Mouse (Mus musculus) adrenal gland, postnatal 0 days (tissue): Measurements from ENCODE around the gene Gm42688. TPM values are rescaled to one million over a fixed set of nuclear protein-coding genes. Genes with fewer than 3 reads are reported as not detected.

Experiments used
- microRNA-seq: library from miRNA; unstranded; fragments of <30 nt; microRNA quantifications from one replicate; pipeline ENCODE4, GENCODE M21; 2016; ENCODE audit warnings: borderline replicate concordance; ENCODE audit not compliant: insufficient number of aligned reads
- polyA plus RNA-seq: library from polyadenylated mRNA; unstranded; fragments of >200 nt; fragmentation: Nextera tagmentation; extraction: Ambion mirVana; gene quantifications from 2 replicates; pipeline ENCODE4 v1.2.1, GENCODE M21; 2015

The Gm42688 gene
- 2.5 and 5.4 TPM in 2 replicates for polyA plus RNA-seq

GRCm38 (mm10) chr6:83101316-83101687 is at the start of gene Gm42688, which contains the start of gene Ccdc142:
TSS of gene Gm42688 (plus strand) at chr6:83101617.
TSS of gene Ccdc142 (plus strand) at chr6:83101601.

DNA sequence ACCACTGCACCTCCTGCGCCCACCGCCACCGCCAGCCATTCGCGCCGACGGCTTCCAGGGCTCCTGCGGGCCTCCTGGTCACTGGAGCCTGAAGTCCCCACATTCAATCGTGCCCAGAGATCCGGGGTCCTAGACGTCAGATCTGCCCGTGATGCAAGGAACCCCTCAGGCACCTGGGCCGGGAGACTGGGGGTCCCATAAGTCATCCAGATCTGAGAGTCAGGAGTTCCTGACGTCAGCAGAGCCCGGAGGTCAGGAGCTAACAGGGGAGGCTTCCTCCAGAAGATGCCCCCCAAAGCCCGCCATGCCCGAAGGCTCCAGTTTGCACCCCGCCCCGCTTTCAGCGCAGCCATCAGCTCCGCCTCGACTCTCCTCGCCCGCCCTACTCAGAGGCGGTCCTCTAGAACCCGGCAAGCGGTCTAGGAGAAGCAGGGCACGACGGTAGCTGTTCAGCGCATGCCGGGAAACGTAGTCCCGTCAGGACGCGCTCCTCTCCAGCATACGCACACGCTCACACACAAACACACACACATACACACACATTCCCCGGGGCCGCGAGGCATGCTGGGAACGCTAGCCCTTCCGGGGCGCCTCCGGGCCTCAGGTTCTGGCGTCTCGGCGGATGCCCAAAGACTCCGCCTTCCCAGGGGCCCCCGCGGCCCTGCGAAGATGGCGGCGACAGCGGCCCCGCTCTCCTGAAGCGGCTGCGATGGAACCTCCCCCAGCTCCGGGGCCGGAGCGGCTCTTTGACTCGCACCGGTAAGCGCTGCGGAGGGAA is 47.2 kb upstream of the Gm42688 start, which contains the start of gene Aup1:
Gene Aup1 (plus strand): TSS at position 448 of the 778 bp plus-strand sequence.

GRCm38 (mm10) chr6:83054871-83055431 is 46.5 kb upstream of the Gm42688 start, which contains the start of gene Htra2:
TSS of gene Htra2 (minus strand) at chr6:83055273.

GRCm38 (mm10) chr6:83057790-83058189 is 43.6 kb upstream of the Gm42688 start, which contains the start of gene Dqx1:
TSS of gene Dqx1 (plus strand) at chr6:83057844.

DNA sequence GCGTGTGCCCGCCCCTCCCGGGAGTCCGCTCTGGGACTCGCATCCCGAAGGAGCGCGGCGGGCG is 31.3 kb upstream of the Gm42688 start, which contains the start of gene Tlx2:
Gene Tlx2 (minus strand): TSS at position 47 of the 64 bp plus-strand sequence.

GRCm38 (mm10) chr6:83077630-83078323 is 23.6 kb upstream of the Gm42688 start, which contains the start of gene Pcgf1:
TSS of gene Pcgf1 (plus strand) at chr6:83077869.

GRCm38 (mm10) chr6:83086121-83087035 is 15.0 kb upstream of the Gm42688 start, which contains the start of gene Lbx2:
TSS of gene Lbx2 (plus strand) at chr6:83086367.

DNA sequence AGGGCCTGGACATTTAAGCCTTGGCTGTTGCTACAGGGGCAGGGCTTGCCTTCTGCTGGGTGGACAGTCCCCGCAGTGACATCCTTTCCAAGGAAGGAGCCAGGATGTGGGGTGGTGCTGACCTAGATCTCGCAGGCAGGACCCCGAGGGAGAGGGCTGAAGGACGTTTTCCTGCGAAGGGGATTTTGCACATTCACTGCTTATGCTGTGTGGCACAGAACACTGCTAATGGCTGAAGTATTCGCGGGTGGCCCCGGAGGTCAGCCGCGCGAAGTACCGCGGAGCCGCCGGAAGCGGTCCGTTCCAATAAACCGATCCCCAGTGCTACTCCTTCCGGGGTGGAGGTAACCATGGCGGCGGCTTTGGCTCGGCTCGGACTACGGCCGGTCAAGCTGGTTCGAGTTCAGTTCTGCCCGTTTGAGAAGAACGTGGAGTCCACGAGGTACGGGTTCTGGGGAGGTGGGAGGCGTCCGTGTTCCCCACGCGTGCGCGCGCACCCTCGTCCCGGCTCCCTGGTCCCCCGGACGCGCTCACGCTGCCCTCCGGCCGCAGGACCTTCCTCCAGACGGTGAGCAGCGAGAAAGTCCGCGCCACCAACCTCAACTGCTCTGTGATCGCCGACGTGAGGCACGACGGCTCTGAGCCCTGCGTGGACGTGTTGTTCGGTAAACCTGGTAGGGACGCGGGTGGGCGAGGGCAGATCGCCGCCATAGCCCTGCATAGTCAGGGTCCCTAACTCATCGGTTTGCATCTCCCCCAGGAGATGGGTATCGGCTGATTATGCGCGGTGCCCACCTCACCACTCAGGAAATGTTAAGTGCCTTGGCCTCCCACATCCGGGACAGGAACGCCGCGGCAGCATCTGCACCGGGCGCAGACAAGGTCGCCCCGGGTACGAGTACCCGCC is 7.6 kb downstream of the Gm42688 start, which contains the start of gene Mrpl53:
Gene Mrpl53 (plus strand): TSS at position 279 of the 907 bp plus-strand sequence.

GRCm38 (mm10) chr6:83115011-83115671 is 13.7 kb downstream of the Gm42688 start, which contains the start of gene Mogs:
TSS of gene Mogs (plus strand) at chr6:83115496.

DNA sequence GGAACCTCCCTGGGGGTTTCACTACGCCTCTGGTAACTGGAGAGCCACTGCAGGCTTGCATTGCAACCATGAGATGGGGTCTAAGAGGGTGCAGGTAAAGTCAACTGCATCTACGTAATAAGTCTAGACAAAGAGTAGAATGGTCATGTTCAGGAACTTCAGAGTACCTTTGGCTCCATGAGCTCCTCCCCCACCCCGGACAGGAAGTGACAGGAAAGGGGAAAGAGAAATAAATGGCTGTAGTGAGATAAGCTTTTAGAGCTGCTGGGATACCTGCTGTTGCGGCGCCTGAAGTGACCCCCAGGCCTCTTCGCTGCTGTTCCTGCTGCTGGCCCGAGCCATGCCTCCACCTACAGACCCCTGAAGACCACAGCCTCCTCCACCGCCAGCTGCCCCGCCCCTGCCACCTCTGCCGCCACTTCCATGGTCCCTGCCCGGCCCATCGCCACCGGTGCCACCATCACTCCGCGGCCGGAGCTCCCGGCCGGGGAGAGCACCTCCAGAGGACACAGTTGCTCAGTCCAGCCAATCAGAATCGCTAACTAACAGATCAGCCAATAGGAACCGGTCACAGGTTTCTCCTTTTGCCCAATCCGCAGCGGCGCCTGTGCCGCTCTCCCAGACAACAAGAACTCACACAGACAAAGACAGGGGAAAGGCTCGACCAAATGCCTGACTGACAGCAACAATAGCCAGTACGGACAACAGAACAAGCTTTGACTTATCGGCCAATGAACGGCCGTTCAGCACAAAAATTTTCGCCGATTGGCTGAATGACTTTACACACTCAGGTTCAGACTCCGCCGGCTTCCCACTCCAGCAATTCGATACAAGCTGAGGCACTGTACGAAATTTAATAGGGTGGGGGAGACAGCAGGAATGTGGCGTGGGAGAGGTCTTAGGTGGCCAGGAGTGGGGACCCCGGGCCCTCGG is 19.8 kb downstream of the Gm42688 start, which contains the start of gene Wbp1:
Gene Wbp1 (minus strand): TSS at position 630 of the 933 bp plus-strand sequence.

DNA sequence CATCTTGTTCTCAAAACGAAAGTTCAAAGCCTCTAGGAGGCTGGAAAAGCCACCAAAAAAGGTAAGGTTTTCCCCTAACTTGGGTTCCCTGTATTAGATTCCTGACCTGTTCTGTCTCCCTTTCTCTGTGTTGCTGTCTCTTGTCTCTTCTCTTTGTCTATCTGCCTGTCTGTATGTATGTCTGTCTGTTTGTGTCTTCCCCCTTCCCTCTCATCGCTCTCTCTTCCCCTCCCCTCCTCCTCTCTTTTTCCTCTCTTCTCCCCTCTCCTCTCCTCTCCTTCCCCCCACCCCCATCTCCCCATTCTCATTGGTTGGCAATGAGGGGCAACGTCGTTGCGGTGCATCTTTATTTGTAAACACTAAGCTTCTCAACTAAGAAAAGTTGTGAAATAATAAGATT is 23.9 kb downstream of the Gm42688 start, which contains the start of gene Ino80b:
Gene Ino80b (minus strand): TSS at position 101 of the 400 bp plus-strand sequence.

GRCm38 (mm10) chr6:83134951-83135513 is 33.6 kb downstream of the Gm42688 start, which contains the start of gene Rtkn:
TSS of gene Rtkn (plus strand) at chr6:83135463.

GRCm38 (mm10) chr6:83156259-83156684 is 54.9 kb downstream of the Gm42688 start, which contains the start of the genes Wdr54 and 1700003E16Rik:
TSS of gene Wdr54 (minus strand) at chr6:83156397.
TSS of gene 1700003E16Rik (plus strand) at chr6:83156404.

Small RNA genes lying within 50 kb of the gene (microRNA-seq; reads per million reads assigned to microRNA genes)
- not detected for gene Mir3470a

Other genes starting within 250 kb of the Gm42688 start
- gene Sema4f, start 161.8 kb upstream of the Gm42688 start, polyA plus RNA-seq = 1.8 and 6.6 TPM in 2 replicates
- gene M1ap, start 154.7 kb upstream of the Gm42688 start, polyA plus RNA-seq = 0.95 and 1.8 TPM in 2 replicates
- 10.4 and 13.8 TPM in 2 replicates for gene Dok1, start 68.1 kb upstream of the Gm42688 start, polyA plus RNA-seq
- 8.0 and 10.3 TPM in 2 replicates for gene Loxl3, start 67.4 kb upstream of the Gm42688 start, polyA plus RNA-seq
- gene Aup1, start 47.1 kb upstream of the Gm42688 start, polyA plus RNA-seq = 125 and 198 TPM in 2 replicates
- gene Htra2, start 46.3 kb upstream of the Gm42688 start, polyA plus RNA-seq = 72.7 and 85.4 TPM in 2 replicates
- 2.2 and 2.9 TPM in 2 replicates for gene Dqx1, start 43.8 kb upstream of the Gm42688 start, polyA plus RNA-seq
- 47.4 and 57.0 TPM in 2 replicates for gene Tlx2, start 31.3 kb upstream of the Gm42688 start, polyA plus RNA-seq
- 77.1 and 86.5 TPM in 2 replicates for gene Pcgf1, start 23.7 kb upstream of the Gm42688 start, polyA plus RNA-seq
- 32.9 and 50.3 TPM in 2 replicates for gene Lbx2, start 15.2 kb upstream of the Gm42688 start, polyA plus RNA-seq
- 1.6 and 5.7 TPM in 2 replicates for gene Ccdc142, start within 50 bp of the Gm42688 start, polyA plus RNA-seq
- 177 and 257 TPM in 2 replicates for gene Mrpl53, start 7.4 kb downstream of the Gm42688 start, polyA plus RNA-seq
- gene Mogs, start 13.9 kb downstream of the Gm42688 start, polyA plus RNA-seq = 25.9 and 42.3 TPM in 2 replicates
- gene Wbp1, start 19.9 kb downstream of the Gm42688 start, polyA plus RNA-seq = 78.7 and 93.8 TPM in 2 replicates
- gene Ino80b, start 23.8 kb downstream of the Gm42688 start, polyA plus RNA-seq = 13.7 and 17.2 TPM in 2 replicates
- 16.9 and 27.2 TPM in 2 replicates for gene Rtkn, start 33.8 kb downstream of the Gm42688 start, polyA plus RNA-seq
- gene Wdr54, start 54.8 kb downstream of the Gm42688 start, polyA plus RNA-seq = 2.9 and 4.3 TPM in 2 replicates
- 0.41 and 0.72 TPM in 2 replicates for gene 1700003E16Rik, start 54.8 kb downstream of the Gm42688 start, polyA plus RNA-seq
- gene Dctn1, start 64.3 kb downstream of the Gm42688 start, polyA plus RNA-seq = 60.7 and 63.9 TPM in 2 replicates
- gene Slc4a5, start 118.2 kb downstream of the Gm42688 start, polyA plus RNA-seq = 0.12 TPM in 1 of 2 replicates, not detected in the other
- 18.6 and 19.4 TPM in 2 replicates for gene Mthfd2, start 224.3 kb downstream of the Gm42688 start, polyA plus RNA-seq
- gene Mob1a, start 224.4 kb downstream of the Gm42688 start, polyA plus RNA-seq = 33.9 and 40.3 TPM in 2 replicates
- gene Bola3, start 247.5 kb downstream of the Gm42688 start, polyA plus RNA-seq = 308 and 352 TPM in 2 replicates